Mouse (Mus musculus): ENCODE results near the gene Olfr885. TPM values are rescaled to one million over a fixed set of nuclear protein-coding genes. Genes with fewer than 3 reads are reported as not detected.

Olfr885 gene
- not detected in 2 replicates for polyA plus RNA-seq (2015; fragmentation: Nextera tagmentation; extraction: Ambion mirVana)

GRCm38 (mm10) chr9:38061022-38061421, at the start of gene Olfr885:
TSS of gene Olfr885 (plus strand) at chr9:38061322.
- Histone ChIP-seq H3K27ac (no peak within 1 kb of the TSS), H3K4me2 (no peak within 1 kb of the TSS), H3K9ac (no peak within 1 kb of the TSS), H3K9me3 (no peaks in the 10 kb centered on the region), H3K36me3 (no peaks in the 10 kb centered on the region), H3K27me3 (no peaks in the 10 kb centered on the region), H3K4me1 (replicated peaks) (no peaks in the 10 kb centered on the region), H3K4me3 (no peak within 1 kb of the TSS)
- ATAC-seq (ENCODE audit: low FRiP score) = no peak
- 91% methylated on average over 3 of the region's 3 CpGs for WGBS

- 98% methylated on average over 1 of the region's 1 CpGs for WGBS
- Histone ChIP-seq H3K4me1 (replicated peaks) (no peaks in the 10 kb centered on the region), H3K4me3 (no peak within 1 kb of the TSS), H3K4me2 (no peak within 1 kb of the TSS), H3K27ac (no peak within 1 kb of the TSS), H3K36me3 (no peaks in the 10 kb centered on the region), H3K27me3 (no peaks in the 10 kb centered on the region), H3K9me3 (no peaks in the 10 kb centered on the region), H3K9ac (no peak within 1 kb of the TSS)
- ATAC-seq (ENCODE audit: low FRiP score) = no peak
Measured at GRCm38 (mm10) chr9:38025508-38025907, 35.6 kb upstream of the Olfr885 start, which contains the start of gene Olfr883. TSS of gene Olfr883 (plus strand) at chr9:38025808.

- WGBS = 81% methylated on average over 1 of the region's 1 CpGs
- Histone ChIP-seq H3K9ac (no peak within 1 kb of the TSS), H3K27me3 (no peaks in the 10 kb centered on the region), H3K4me1 (replicated peaks) (no peaks in the 10 kb centered on the region), H3K9me3 (no peaks in the 10 kb centered on the region), H3K4me3 (no peak within 1 kb of the TSS), H3K36me3 (no peaks in the 10 kb centered on the region), H3K4me2 (no peak within 1 kb of the TSS), H3K27ac (no peak within 1 kb of the TSS)
- ATAC-seq (ENCODE audit: low FRiP score) = no peak
Measured at GRCm38 (mm10) chr9:38046255-38046654, 14.9 kb upstream of the Olfr885 start, which contains the start of gene Olfr884. TSS of gene Olfr884 (plus strand) at chr9:38046555.

- Histone ChIP-seq H3K4me3 (no peak within 1 kb of the TSS), H3K36me3 (no peaks in the 10 kb centered on the region), H3K27me3 (no peaks in the 10 kb centered on the region), H3K27ac (no peak within 1 kb of the TSS), H3K9ac (no peak within 1 kb of the TSS), H3K4me1 (replicated peaks) (no peaks in the 10 kb centered on the region), H3K9me3 (no peaks in the 10 kb centered on the region), H3K4me2 (no peak within 1 kb of the TSS)
- ATAC-seq (ENCODE audit: low FRiP score) = no peak
- 89% methylated on average over 1 of the region's 1 CpGs for WGBS
Measured at GRCm38 (mm10) chr9:38083772-38084171, 22.6 kb downstream of the Olfr885 start, which contains the start of gene Olfr887. TSS of gene Olfr887 (plus strand) at chr9:38084072.

GRCm38 (mm10) chr9:38107828-38108227, 46.7 kb downstream of the Olfr885 start, which contains the start of gene Olfr888:
TSS of gene Olfr888 (plus strand) at chr9:38108128.
- Histone ChIP-seq H3K9ac (no peak within 1 kb of the TSS), H3K4me3 (no peak within 1 kb of the TSS), H3K9me3 (no peaks in the 10 kb centered on the region), H3K36me3 (no peaks in the 10 kb centered on the region), H3K27ac (no peak within 1 kb of the TSS), H3K27me3 (no peaks in the 10 kb centered on the region), H3K4me2 (no peak within 1 kb of the TSS), H3K4me1 (replicated peaks) (no peaks in the 10 kb centered on the region)
- WGBS = 87% methylated on average over 1 of the region's 1 CpGs
- no peak for ATAC-seq (ENCODE audit: low FRiP score)

Other genes with a start within 250 kb of the Olfr885 start
- gene Olfr877, start 207.1 kb upstream of the Olfr885 start, polyA plus RNA-seq (2015; fragmentation: Nextera tagmentation; extraction: Ambion mirVana) = not detected in 2 replicates
- gene Olfr145, start 164.6 kb upstream of the Olfr885 start, polyA plus RNA-seq (2015; fragmentation: Nextera tagmentation; extraction: Ambion mirVana) = not detected in 2 replicates
- gene Olfr878, start 143.5 kb upstream of the Olfr885 start, polyA plus RNA-seq (2015; fragmentation: Nextera tagmentation; extraction: Ambion mirVana) = not detected in 2 replicates
- gene Olfr881, start 69.5 kb upstream of the Olfr885 start, polyA plus RNA-seq (2015; fragmentation: Nextera tagmentation; extraction: Ambion mirVana) = not detected in 2 replicates
- gene Olfr883, start 35.5 kb upstream of the Olfr885 start, polyA plus RNA-seq (2015; fragmentation: Nextera tagmentation; extraction: Ambion mirVana) = not detected in 2 replicates
- not detected in 2 replicates for gene Olfr884, start 14.8 kb upstream of the Olfr885 start, polyA plus RNA-seq (2015; fragmentation: Nextera tagmentation; extraction: Ambion mirVana)
- gene Olfr887, start 22.8 kb downstream of the Olfr885 start, polyA plus RNA-seq (2015; fragmentation: Nextera tagmentation; extraction: Ambion mirVana) = not detected in 2 replicates
- not detected in 2 replicates for gene Olfr888, start 46.8 kb downstream of the Olfr885 start, polyA plus RNA-seq (2015; fragmentation: Nextera tagmentation; extraction: Ambion mirVana)
- gene Olfr889, start 53.9 kb downstream of the Olfr885 start, polyA plus RNA-seq (2015; fragmentation: Nextera tagmentation; extraction: Ambion mirVana) = 0.06 and 0.08 TPM in 2 replicates
- gene Olfr890, start 81.2 kb downstream of the Olfr885 start, polyA plus RNA-seq (2015; fragmentation: Nextera tagmentation; extraction: Ambion mirVana) = not detected in 2 replicates
- gene Olfr891, start 119.5 kb downstream of the Olfr885 start, polyA plus RNA-seq (2015; fragmentation: Nextera tagmentation; extraction: Ambion mirVana) = not detected in 2 replicates
- not detected in 2 replicates for gene Olfr893, start 147.0 kb downstream of the Olfr885 start, polyA plus RNA-seq (2015; fragmentation: Nextera tagmentation; extraction: Ambion mirVana)
- gene Olfr894, start 156.7 kb downstream of the Olfr885 start, polyA plus RNA-seq (2015; fragmentation: Nextera tagmentation; extraction: Ambion mirVana) = not detected in 2 replicates
- gene Olfr143, start 191.5 kb downstream of the Olfr885 start, polyA plus RNA-seq (2015; fragmentation: Nextera tagmentation; extraction: Ambion mirVana) = not detected in 2 replicates
- not detected in 2 replicates for gene Olfr895, start 206.5 kb downstream of the Olfr885 start, polyA plus RNA-seq (2015; fragmentation: Nextera tagmentation; extraction: Ambion mirVana)
- gene Olfr896-ps1, start 229.8 kb downstream of the Olfr885 start, polyA plus RNA-seq (2015; fragmentation: Nextera tagmentation; extraction: Ambion mirVana) = not detected in 2 replicates

Measured in hindbrain, embryonic 13.5 days (tissue).